Mouse (Mus musculus) lung, postnatal 25 days (tissue): ENCODE data around the gene Ccdc107.

Experiments used
- DNase-seq: peaks from one replicate; pipeline ENCODE4 v3.0.0; 2022; ENCODE audit warnings: low spot score

Gene Ccdc107

GRCm38 (mm10) chr4:43513300-43513699, 20.6 kb downstream of the Ccdc107 start:
- no peak for DNase-seq

GRCm38 (mm10) chr4:43513791-43514190, 21.1 kb downstream of the Ccdc107 start:
- no peak for DNase-seq

GRCm38 (mm10) chr4:43515764-43516708, 23.3 kb downstream of the Ccdc107 start:
- DNase-seq = no peak

GRCm38 (mm10) chr4:43519551-43519950, 26.9 kb downstream of the Ccdc107 start:
- no peak for DNase-seq

GRCm38 (mm10) chr4:43519956-43520355, 27.3 kb downstream of the Ccdc107 start:
- DNase-seq = peak; percentile 90

- DNase-seq = no peak
Measured at GRCm38 (mm10) chr4:43527880-43528279, 35.2 kb downstream of the Ccdc107 start.

- no peak for DNase-seq
Measured at GRCm38 (mm10) chr4:43528487-43528886, 35.8 kb downstream of the Ccdc107 start.

GRCm38 (mm10) chr4:43530081-43530501, 37.4 kb downstream of the Ccdc107 start:
- no peak for DNase-seq

- DNase-seq = peak; percentile 77
Measured at GRCm38 (mm10) chr4:43530581-43530980, 37.9 kb downstream of the Ccdc107 start.

- DNase-seq = no peak
Measured at GRCm38 (mm10) chr4:43533270-43533669, 40.6 kb downstream of the Ccdc107 start.

- no peak for DNase-seq
Measured at GRCm38 (mm10) chr4:43535628-43536027, 42.9 kb downstream of the Ccdc107 start.

- no peak for DNase-seq
Measured at GRCm38 (mm10) chr4:43536031-43536430, 43.3 kb downstream of the Ccdc107 start.

- no peak for DNase-seq
Measured at GRCm38 (mm10) chr4:43542044-43542443, 49.3 kb downstream of the Ccdc107 start.
